Mouse (Mus musculus) stomach, postnatal 0 days (tissue): Measurements from ENCODE around the gene Gria2.

Source experiments
- CTCF ChIP-seq: IDR thresholded peaks from 2 replicates; pipeline ENCODE4 v1.5.1; 2016; ENCODE audit warnings: antibody characterized with exemption, low read depth, mild to moderate bottlenecking, moderate library complexity
- EP300 ChIP-seq: optimal IDR thresholded peaks from 2 replicates; pipeline ENCODE3; 2016; ENCODE audit warnings: antibody characterized with exemption

DNA sequence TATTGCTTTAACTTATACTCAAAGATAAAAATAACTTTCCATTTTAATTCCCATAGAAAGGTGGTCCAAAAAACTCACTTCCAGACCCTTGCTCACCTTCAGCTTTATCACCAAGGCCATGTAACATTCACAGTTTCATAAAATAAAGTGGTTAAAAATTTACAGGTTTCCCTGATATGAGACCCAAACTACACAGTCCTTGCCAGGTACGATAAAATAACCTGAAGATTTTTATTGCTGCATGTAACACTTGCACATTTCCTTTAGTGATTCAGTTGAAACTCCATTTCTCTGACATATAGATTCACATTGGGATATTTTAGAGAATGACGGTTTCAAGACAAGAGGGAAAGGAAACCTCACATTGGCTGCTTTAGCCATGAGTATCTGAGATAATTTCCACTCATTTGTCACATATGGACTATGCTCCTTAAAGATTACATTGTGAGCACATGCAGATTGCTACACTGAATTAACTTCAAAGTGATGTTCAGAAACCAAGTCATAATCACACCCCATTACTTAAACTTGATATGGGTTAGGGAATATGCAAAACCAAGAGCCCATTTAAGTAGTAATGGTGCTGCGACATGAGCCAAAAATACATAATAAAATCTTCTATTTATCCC lies 15.4 kb downstream of the Gria2 start:
- TF ChIP-seq CTCF: no peak
- no peak for TF ChIP-seq EP300
